Mouse (Mus musculus): Measurements from ENCODE around the gene Ssbp3. TPM values are rescaled to one million over a fixed set of nuclear protein-coding genes. Genes with fewer than 3 reads are reported as not detected.

Ssbp3 gene
- polyA plus RNA-seq, 1 experiment from 2014 or later: 73.2 TPM

DNA sequence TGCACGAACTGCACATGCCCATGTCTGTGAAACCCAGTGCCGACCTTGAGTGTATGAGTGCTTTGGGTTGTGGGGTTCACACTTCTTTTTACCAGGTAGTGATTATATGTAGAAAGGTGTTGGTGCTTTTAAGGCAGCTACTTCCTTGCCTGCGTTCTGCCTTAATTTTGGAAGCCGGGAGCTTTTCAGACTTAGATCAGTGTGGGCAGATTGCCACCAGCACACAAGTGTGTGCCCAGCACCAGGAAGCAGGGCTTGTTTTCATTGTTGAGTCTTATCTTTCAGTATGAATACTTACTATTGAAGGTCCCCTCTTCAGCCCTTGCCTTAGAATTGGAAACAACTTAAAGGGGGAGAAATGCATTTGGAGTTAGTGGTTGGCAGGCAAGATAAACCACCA lies 32.0 kb downstream of the Ssbp3 start:
- peaks cover 37% of the 10 kb centered on the region for H3K4me1 ChIP-seq (replicated peaks; ENCODE audit: control insufficient read depth, insufficient read depth, low read length)
- ATAC-seq (replicated peaks; ENCODE audit: low FRiP score, low TSS enrichment, low read depth) (no peak), DNase-seq (ENCODE audit: low spot score) (no peak)
- no peaks in the 10 kb centered on the region for H3K9me3 ChIP-seq (ENCODE audit: control insufficient read depth, low read length)
- no peak overlapping the region for H3K27ac ChIP-seq (ENCODE audit: low read depth)
- H3K4me3 ChIP-seq (ENCODE audit: low read depth, low read length): no peak overlapping the region
- H3K4me2 ChIP-seq (ENCODE audit: low read length): no peak overlapping the region
- 86% methylated on average over 4 of the region's 4 CpGs for WGBS
- peaks cover 15% of the 10 kb centered on the region; the same call in 1 of the 2 replicates for H3K36me3 ChIP-seq (ENCODE audit: control insufficient read depth, insufficient read depth, low read length)
- no peak overlapping the region for H3K9ac ChIP-seq (ENCODE audit: low read length)
- no peaks in the 10 kb centered on the region for H3K27me3 ChIP-seq (replicated peaks; ENCODE audit: control insufficient read depth, insufficient read depth, low read length)

DNA sequence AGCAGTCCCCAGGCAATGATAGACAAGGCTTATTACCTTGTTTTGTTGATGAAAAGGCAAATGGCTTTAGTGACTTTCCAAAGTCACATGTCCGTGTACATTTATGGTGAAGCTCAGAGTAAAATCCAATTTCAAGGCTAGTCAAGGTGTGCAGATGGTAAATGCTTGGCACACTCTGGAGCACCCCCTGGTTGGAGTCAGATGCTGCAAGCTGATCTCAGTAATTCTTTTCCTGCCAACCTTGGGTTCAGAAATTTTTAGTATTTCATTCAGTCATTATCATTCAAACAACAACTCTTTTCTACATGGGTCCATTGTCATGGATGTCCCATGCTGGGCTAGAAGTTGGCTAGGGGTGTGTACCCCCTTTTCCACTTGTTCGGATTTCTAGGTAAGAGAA lies 33.1 kb downstream of the Ssbp3 start:
- Histone ChIP-seq H3K27me3 (replicated peaks; ENCODE audit: control insufficient read depth, insufficient read depth, low read length) (no peaks in the 10 kb centered on the region), H3K9ac (ENCODE audit: low read length) (no peak overlapping the region), H3K27ac (ENCODE audit: low read depth) (no peak overlapping the region), H3K4me2 (ENCODE audit: low read length) (no peak overlapping the region), H3K4me1 (replicated peaks; ENCODE audit: control insufficient read depth, insufficient read depth, low read length) (peaks cover 40% of the 10 kb centered on the region), H3K36me3 (ENCODE audit: control insufficient read depth, insufficient read depth, low read length) (peaks cover 15% of the 10 kb centered on the region; the same call in 1 of the 2 replicates), H3K9me3 (ENCODE audit: control insufficient read depth, low read length) (no peaks in the 10 kb centered on the region), H3K4me3 (ENCODE audit: low read depth, low read length) (no peak overlapping the region)
- ATAC-seq (replicated peaks; ENCODE audit: low FRiP score, low TSS enrichment, low read depth) (no peak), DNase-seq (ENCODE audit: low spot score) (no peak)
- WGBS: 83% methylated on average over 2 of the region's 2 CpGs

DNA sequence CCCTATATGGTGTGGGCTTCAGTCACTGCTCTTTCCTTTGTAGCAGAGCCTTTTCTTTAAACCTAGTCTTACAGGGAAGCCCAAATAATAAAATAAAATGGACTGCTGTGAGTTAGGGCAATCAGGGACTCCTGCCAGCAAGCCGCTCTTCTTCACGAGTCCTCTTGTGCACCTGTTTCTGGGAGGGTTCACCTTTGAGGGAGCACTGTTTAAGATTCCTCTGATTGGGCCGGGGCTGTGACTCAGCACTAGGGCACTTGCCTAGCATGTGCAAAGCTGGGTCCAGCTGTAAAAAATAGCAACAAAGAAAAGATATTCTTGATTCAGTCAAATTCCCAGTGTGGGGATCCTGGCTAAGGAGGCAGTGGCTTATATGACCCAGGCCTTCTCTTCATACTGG lies 34.4 kb downstream of the Ssbp3 start:
- no peaks in the 10 kb centered on the region for H3K27me3 ChIP-seq (replicated peaks; ENCODE audit: control insufficient read depth, insufficient read depth, low read length)
- H3K4me2 ChIP-seq (ENCODE audit: low read length): no peak overlapping the region
- no peak for DNase-seq (ENCODE audit: low spot score)
- H3K9ac ChIP-seq (ENCODE audit: low read length): no peak overlapping the region
- H3K9me3 ChIP-seq (ENCODE audit: control insufficient read depth, low read length): no peaks in the 10 kb centered on the region
- H3K4me1 ChIP-seq (replicated peaks; ENCODE audit: control insufficient read depth, insufficient read depth, low read length): peaks cover 39% of the 10 kb centered on the region
- no peak overlapping the region for H3K4me3 ChIP-seq (ENCODE audit: low read depth, low read length)
- peaks cover 15% of the 10 kb centered on the region; the same call in 1 of the 2 replicates for H3K36me3 ChIP-seq (ENCODE audit: control insufficient read depth, insufficient read depth, low read length)
- 62% methylated on average over 3 of the region's 3 CpGs for whole genome bisulfite sequencing
- no peak overlapping the region for H3K27ac ChIP-seq (ENCODE audit: low read depth)
- no peak for ATAC-seq (replicated peaks; ENCODE audit: low FRiP score, low TSS enrichment, low read depth)

DNA sequence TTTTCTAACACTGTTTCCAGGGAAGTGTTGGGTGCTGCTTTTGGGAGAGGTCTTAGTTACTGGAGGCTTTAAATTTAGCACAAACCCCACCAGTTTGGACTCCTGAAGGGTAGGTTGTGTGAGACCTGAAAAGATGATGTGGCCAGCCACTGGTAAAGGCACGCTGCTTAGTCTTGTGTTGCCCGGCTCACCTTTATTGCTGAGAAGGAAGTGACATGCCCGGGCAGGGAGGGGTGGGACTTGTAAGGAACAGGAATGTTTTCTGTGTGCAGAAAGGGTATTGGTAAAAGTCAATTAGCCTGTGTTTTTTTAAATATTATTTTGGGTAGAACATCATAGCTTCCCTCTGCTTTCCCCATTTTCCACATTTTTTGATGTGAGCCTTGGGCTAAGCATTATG lies 37.2 kb downstream of the Ssbp3 start:
- Histone ChIP-seq H3K4me2 (ENCODE audit: low read length) (no peak overlapping the region), H3K4me1 (replicated peaks; ENCODE audit: control insufficient read depth, insufficient read depth, low read length) (peaks cover 28% of the 10 kb centered on the region), H3K9ac (ENCODE audit: low read length) (no peak overlapping the region), H3K9me3 (ENCODE audit: control insufficient read depth, low read length) (no peaks in the 10 kb centered on the region), H3K27me3 (replicated peaks; ENCODE audit: control insufficient read depth, insufficient read depth, low read length) (no peaks in the 10 kb centered on the region), H3K36me3 (ENCODE audit: control insufficient read depth, insufficient read depth, low read length) (0 out of 2 replicates have a peak, but pooled peaks cover 14% of the 10 kb centered on the region), H3K4me3 (ENCODE audit: low read depth, low read length) (no peak overlapping the region), H3K27ac (ENCODE audit: low read depth) (no peak overlapping the region)
- WGBS: 66% methylated on average over 3 of the region's 3 CpGs
- ATAC-seq (replicated peaks; ENCODE audit: low FRiP score, low TSS enrichment, low read depth) (no peak), DNase-seq (ENCODE audit: low spot score) (no peak)

- H3K27me3 ChIP-seq (replicated peaks; ENCODE audit: control insufficient read depth, insufficient read depth, low read length): no peaks in the 10 kb centered on the region
- H3K36me3 ChIP-seq (ENCODE audit: control insufficient read depth, insufficient read depth, low read length): peaks cover 14% of the 10 kb centered on the region; the same call in 1 of the 2 replicates
- no peaks in the 10 kb centered on the region for H3K9me3 ChIP-seq (ENCODE audit: control insufficient read depth, low read length)
- H3K4me3 ChIP-seq (ENCODE audit: low read depth, low read length): no peak overlapping the region
- 56% methylated on average over 7 of the region's 7 CpGs for WGBS
- ATAC-seq (replicated peaks; ENCODE audit: low FRiP score, low TSS enrichment, low read depth) (no peak), DNase-seq (ENCODE audit: low spot score) (no peak)
- H3K4me1 ChIP-seq (replicated peaks; ENCODE audit: control insufficient read depth, insufficient read depth, low read length): peaks cover 31% of the 10 kb centered on the region
- H3K9ac ChIP-seq (ENCODE audit: low read length): no peak overlapping the region
- no peak overlapping the region for H3K4me2 ChIP-seq (ENCODE audit: low read length)
- H3K27ac ChIP-seq (ENCODE audit: low read depth): no peak overlapping the region
These were observed 38.0 kb downstream of the Ssbp3 start for GRCm38 (mm10) chr4:106948546-106948945.

DNA sequence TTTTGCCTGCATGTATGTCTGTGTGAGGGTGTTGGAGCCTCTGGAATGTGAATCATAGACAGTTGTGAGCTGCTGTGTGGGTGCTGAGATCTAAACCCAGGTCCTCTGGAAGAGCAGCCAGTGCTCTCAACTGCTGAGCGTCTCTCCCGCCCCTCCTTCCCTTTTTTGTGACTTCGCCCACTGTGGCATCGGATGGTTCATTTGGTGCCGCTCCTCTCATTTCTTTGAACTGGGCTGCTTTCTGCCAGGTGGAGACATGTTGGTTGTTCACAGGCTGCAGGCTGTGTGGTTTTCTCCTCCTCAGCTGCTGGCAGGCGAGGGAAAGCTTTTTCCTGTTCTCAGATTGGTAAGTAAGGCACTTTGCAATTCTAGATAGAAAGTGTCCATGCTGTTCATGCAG lies 38.7 kb downstream of the Ssbp3 start:
- no peaks in the 10 kb centered on the region for H3K9me3 ChIP-seq (ENCODE audit: control insufficient read depth, low read length)
- 62% methylated on average over 6 of the region's 6 CpGs for WGBS
- no peak overlapping the region for H3K4me3 ChIP-seq (ENCODE audit: low read depth, low read length)
- H3K4me1 ChIP-seq (replicated peaks; ENCODE audit: control insufficient read depth, insufficient read depth, low read length): peaks cover 31% of the 10 kb centered on the region
- ATAC-seq (replicated peaks; ENCODE audit: low FRiP score, low TSS enrichment, low read depth): no peak
- no peaks in the 10 kb centered on the region for H3K27me3 ChIP-seq (replicated peaks; ENCODE audit: control insufficient read depth, insufficient read depth, low read length)
- H3K27ac ChIP-seq (ENCODE audit: low read depth): peak overlapping the region; percentile 22; the same call in 1 of the 2 replicates
- peaks cover 15% of the 10 kb centered on the region; the same call in 1 of the 2 replicates for H3K36me3 ChIP-seq (ENCODE audit: control insufficient read depth, insufficient read depth, low read length)
- H3K9ac ChIP-seq (ENCODE audit: low read length): no peak overlapping the region
- no peak overlapping the region for H3K4me2 ChIP-seq (ENCODE audit: low read length)
- no peak for DNase-seq (ENCODE audit: low spot score)

DNA sequence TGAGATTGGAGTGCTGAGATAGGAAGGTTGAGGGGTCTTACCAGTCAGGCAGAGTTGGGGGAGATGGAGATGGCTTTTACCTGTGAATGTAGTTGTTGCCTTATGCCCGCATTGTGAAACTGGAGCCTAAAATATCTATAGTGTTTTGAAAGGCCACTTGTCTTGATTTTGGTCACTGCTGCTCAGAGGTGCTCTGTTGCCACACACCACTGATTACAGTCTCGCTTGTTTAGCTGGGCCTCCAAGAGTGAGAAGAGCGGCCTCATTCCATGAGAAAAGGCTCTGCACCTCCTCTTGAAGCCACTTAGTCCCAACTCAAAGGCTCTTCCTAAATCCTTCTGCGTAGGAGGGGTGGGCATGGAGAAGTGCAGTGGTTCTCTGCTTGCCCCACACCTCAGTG lies 40.3 kb downstream of the Ssbp3 start:
- Histone ChIP-seq H3K36me3 (ENCODE audit: control insufficient read depth, insufficient read depth, low read length) (peaks cover 15% of the 10 kb centered on the region), H3K4me2 (ENCODE audit: low read length) (no peak overlapping the region), H3K9me3 (ENCODE audit: control insufficient read depth, low read length) (no peaks in the 10 kb centered on the region), H3K4me3 (ENCODE audit: low read depth, low read length) (no peak overlapping the region), H3K27ac (ENCODE audit: low read depth) (no peak overlapping the region), H3K9ac (ENCODE audit: low read length) (no peak overlapping the region), H3K4me1 (replicated peaks; ENCODE audit: control insufficient read depth, insufficient read depth, low read length) (peaks cover 40% of the 10 kb centered on the region), H3K27me3 (replicated peaks; ENCODE audit: control insufficient read depth, insufficient read depth, low read length) (no peaks in the 10 kb centered on the region)
- ATAC-seq (replicated peaks; ENCODE audit: low FRiP score, low TSS enrichment, low read depth) (no peak), DNase-seq (ENCODE audit: low spot score) (no peak)
- 77% methylated on average over 4 of the region's 4 CpGs for WGBS

- no peak overlapping the region for H3K9ac ChIP-seq (ENCODE audit: low read length)
- H3K4me1 ChIP-seq (replicated peaks; ENCODE audit: control insufficient read depth, insufficient read depth, low read length): peaks cover 46% of the 10 kb centered on the region
- H3K4me3 ChIP-seq (ENCODE audit: low read depth, low read length): no peak overlapping the region
- H3K4me2 ChIP-seq (ENCODE audit: low read length): no peak overlapping the region
- WGBS: 69% methylated on average over 4 of the region's 4 CpGs
- ATAC-seq (replicated peaks; ENCODE audit: low FRiP score, low TSS enrichment, low read depth) (no peak), DNase-seq (ENCODE audit: low spot score) (no peak)
- peaks cover 15% of the 10 kb centered on the region for H3K36me3 ChIP-seq (ENCODE audit: control insufficient read depth, insufficient read depth, low read length)
- no peaks in the 10 kb centered on the region for H3K9me3 ChIP-seq (ENCODE audit: control insufficient read depth, low read length)
- H3K27ac ChIP-seq (ENCODE audit: low read depth): no peak overlapping the region
- no peaks in the 10 kb centered on the region for H3K27me3 ChIP-seq (replicated peaks; ENCODE audit: control insufficient read depth, insufficient read depth, low read length)
These were observed 41.0 kb downstream of the Ssbp3 start for GRCm38 (mm10) chr4:106951455-106951854.

DNA sequence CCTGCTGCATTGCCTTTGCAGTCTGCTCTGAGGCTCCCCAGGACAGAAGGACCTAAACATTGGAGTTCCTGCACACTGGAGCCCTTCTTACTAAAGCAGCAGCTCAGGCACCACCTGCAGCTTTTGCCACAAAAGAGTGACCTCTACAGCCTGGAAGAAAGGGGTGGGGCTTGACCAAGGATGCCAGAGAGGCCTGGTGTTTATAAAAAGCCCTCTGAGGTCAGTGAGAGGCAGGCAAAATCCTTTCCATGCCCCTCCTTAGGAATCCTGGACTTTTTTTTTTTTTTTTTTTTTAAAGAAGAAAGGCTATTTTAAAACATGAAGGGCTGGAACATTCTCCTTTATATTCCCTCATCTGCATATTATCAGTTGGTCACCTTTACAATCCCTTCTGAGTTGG lies 42.7 kb downstream of the Ssbp3 start:
- Histone ChIP-seq H3K4me2 (ENCODE audit: low read length) (no peak overlapping the region), H3K36me3 (ENCODE audit: control insufficient read depth, insufficient read depth, low read length) (peaks cover 12% of the 10 kb centered on the region), H3K4me1 (replicated peaks; ENCODE audit: control insufficient read depth, insufficient read depth, low read length) (peaks cover 54% of the 10 kb centered on the region), H3K4me3 (ENCODE audit: low read depth, low read length) (no peak overlapping the region), H3K9ac (ENCODE audit: low read length) (no peak overlapping the region), H3K27ac (ENCODE audit: low read depth) (no peak overlapping the region), H3K27me3 (replicated peaks; ENCODE audit: control insufficient read depth, insufficient read depth, low read length) (no peaks in the 10 kb centered on the region), H3K9me3 (ENCODE audit: control insufficient read depth, low read length) (no peaks in the 10 kb centered on the region)
- ATAC-seq (replicated peaks; ENCODE audit: low FRiP score, low TSS enrichment, low read depth) (no peak), DNase-seq (ENCODE audit: low spot score) (no peak)
